Mouse (Mus musculus) mature B cell (primary cell): ENCODE measurements around the gene Comt.

ENCODE experiments used
- in situ Hi-C: fragments of 300-500 bp; cut with MboI; formaldehyde crosslinking; loops from 2 replicates; pipeline ENCODE4 v1.14.3; 2019

The Comt gene

GRCm38 (mm10) chr16:18433341-18433920 is 6.8 kb upstream of the Comt start:
- in situ Hi-C loops = no loop called here

DNA sequence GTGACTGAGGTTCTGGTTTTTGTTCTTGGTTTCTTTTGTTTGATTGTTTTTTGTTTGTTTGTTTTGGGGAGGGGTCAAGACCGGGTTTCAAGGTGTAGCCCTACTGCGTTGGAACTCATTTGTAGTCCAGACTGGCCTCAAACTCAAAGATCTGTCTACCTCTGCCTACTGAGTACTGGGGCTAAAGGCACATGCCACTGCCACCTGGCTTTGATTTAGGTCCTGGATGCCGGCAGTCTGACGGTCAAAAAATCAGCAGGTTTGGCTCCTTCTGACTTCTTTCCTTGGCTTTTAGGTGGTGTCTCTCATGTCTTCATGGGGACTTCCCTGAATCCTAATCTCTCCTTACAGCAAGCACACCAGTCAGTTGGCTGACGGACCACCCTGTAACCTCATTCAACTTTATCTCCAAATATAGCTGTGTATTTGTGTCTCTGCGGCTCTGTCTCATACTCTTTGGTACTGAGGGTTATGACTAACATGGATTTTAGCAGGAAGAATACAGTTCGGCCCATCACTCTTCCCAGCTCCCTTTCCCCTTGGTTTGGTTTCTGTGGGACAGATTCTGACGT is 4.1 kb upstream of the Comt start:
- in situ Hi-C loops = no loop called here

- in situ Hi-C loops = no loop called here
Observed at GRCm38 (mm10) chr16:18429641-18430040, 3.0 kb upstream of the Comt start.

- in situ Hi-C loops = no loop called here
Observed at GRCm38 (mm10) chr16:18428516-18429042, 1.9 kb upstream of the Comt start.

DNA sequence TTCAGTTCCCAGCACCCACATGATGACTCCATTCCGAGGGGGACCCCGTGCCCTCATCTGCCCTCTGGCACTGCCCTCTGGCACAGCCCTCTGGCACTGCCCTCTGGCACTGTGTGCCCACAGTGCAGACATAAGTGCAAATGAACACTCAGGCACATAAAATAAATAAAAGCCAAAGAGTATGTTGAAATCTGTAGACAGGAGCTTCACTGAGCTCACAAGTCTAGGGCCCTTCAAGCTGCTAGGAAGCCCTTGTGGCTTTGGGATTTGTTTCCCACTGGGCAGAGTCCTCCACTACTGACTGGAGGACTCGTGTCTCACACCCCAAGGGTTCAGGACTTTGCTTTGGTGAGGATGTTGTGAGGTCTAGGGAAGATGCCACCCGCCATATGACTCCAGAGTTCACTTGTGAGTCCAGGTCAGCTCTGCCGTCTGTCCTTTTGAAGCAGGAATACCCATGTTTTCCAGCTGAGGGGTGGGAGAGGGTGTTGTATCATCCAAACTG is 1.4 kb upstream of the Comt start:
- in situ Hi-C loops = no loop called here

DNA sequence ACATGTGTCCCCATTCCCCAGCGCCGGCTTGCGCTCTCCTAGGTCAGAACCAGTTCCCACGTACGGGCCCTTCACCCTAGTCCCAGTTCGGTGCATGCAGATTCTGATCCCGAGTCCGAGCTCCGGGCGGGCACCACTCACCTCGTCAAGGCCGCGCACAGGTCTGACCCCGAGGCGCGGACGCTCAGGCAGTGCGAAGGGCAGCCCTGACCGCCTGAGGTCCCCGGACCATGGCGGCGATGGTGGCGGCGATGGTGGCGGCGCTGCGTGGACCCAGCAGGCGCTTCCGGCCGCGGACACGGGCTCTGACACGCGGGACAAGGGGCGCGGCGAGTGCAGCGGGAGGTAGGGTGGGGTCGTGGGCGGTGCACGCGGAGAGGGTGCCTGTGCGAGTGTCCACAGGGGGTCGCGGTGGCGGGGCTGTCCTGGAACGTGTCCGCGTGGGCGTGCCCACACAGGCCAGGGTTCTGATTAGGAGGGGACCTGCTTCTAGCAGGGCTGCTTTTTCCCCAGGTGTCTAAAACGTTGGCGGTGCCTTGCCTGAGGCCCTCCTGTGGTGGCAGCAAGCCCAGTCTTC is 349 bp downstream of the Comt start, which contains the start of gene Txnrd2:
TSS of gene Txnrd2 (plus strand) at position 170 of the 577 bp plus-strand sequence.
- in situ Hi-C loops = no loop called here

DNA sequence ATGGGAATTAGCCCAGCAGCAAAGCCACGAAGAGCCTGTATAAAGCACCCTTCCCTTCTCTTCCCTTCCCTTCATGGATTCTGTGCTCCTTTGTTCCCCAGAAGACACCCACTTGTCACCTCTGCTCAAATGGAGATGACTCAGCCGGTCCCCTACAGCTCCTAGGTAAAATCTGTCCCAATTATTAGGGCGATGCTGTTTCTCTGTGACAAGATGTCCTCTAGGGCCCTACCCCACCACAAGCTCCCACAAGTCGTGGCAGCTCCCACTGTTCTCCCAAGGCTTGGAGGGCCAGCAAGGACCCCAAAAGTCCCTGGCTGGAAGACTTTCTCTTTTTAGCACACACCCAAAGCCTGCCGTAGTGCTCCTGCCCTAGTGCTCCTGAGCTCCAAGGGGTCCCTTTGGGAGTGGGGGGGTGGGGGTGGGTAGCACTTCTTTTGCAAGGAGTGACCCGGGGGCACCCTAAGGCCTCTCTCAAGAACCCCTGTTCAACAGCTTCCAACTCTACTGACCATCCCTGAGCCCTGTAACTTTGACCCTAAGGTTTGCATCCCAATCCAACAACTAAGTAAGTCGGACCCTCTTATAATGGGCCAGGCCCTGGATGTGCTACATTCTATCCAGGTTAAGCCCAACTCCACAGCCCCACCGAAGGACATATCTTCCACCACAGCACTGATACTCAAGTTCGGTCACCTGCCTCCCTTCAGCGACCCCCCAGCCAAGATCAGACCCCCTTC is 1.0 kb downstream of the Comt start:
- in situ Hi-C loops = no loop called here

GRCm38 (mm10) chr16:18424364-18425045 is 2.1 kb downstream of the Comt start:
- in situ Hi-C loops = no loop called here

- in situ Hi-C loops = no loop called here
Observed at GRCm38 (mm10) chr16:18423915-18424265, 2.8 kb downstream of the Comt start.

- in situ Hi-C loops = no loop called here
Observed at GRCm38 (mm10) chr16:18423203-18423914, 3.3 kb downstream of the Comt start.

DNA sequence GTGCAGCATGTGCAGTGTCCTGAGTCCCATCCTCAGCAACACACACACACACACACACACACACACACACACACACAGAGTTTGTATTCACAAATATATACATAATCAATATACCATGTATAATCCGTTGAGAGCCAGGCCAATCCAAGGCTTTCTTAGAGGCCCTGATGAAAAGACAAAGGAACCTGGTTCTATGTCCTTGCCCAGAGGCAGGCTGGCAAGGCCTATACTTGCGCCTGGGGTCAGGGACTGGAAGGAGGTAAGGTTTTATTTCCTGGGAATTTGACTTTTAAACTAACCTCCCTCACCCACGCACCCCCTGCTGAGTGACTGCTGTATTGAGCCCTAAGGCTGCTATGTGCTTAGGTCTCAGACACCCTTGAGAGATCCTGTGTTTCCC is 6.1 kb downstream of the Comt start:
- in situ Hi-C loops = no loop called here

DNA sequence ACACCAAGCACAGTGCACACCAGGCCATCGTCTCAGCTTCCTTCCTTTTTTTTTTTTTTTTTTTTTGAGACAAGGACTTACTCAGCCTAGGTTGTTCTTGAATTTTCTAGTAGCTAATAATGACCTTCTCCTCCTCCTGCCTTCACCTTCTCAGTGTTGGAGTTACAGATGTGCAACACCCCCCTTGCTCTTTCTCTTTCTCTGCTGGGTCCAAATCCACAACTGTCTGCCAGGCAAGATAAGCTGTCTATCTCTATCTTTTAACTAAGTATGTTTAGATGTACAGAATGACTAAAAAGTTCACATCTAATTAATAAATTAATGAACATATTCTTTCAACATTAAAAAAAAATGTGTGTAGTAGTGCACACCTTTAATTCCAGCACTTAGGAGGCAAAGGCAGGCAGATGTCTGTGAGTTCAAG is 7.0 kb downstream of the Comt start:
- in situ Hi-C loops = no loop called here

DNA sequence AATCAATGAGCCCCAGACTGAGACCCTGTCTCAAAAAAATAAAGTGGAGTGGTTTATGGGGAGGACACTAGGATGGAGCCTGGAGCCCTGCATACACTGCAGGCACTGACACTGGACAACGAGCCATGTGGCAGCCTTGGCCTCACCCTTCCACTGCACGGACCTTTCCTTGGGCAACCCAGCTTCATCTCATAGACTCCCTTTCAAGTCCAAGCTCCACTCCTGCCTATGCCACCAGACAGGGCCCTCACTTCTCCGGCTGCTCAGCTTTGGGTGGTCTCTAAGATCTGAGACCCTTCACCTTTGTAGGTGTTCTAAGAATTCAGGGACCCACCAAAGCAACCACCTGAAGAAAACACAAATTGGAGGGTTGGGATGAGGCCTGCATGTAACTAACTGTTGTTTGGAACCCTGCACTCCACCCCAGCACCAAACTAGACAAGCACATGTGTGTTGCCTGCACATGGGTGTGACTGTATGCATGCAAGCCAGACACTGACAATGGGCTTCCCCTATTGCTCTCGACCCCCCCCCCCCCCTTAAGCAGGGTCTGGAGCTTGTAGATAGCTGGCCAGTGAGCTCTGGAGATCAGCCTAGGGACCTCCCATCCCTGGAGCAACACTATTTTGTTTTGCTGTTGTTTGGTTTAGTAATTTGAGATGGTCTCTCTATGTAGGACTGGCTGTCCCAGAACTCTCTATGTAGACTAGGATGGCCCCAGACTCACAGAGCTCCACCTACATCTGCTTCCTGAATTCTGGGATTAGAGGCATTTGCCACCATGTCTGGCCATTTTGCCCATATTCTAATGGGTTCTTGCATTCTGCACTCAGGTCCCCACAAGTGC is 7.7 kb downstream of the Comt start:
- in situ Hi-C loops = no loop called here

- in situ Hi-C loops = no loop called here
Observed at GRCm38 (mm10) chr16:18417491-18417890, 9.2 kb downstream of the Comt start.

DNA sequence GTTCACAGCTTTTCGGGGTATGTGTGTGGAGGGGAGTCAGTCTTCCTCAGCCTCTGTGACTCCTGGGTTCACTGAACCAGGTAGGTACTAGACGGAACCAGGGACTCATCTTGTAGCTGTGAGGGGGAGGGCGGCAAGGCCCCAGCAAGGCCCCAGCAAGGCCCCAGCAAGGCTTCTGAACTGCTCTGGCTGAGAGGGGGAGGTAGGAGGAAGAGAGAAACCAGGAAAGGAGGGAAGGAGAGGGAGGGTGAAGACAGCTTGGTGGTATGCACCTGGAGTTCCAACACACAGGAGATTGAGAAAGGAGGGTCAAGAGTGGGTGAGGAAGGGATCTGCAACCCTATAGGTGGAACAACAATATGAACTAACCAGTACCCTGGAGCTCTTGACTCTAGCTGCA is 9.8 kb downstream of the Comt start:
- in situ Hi-C loops = no loop called here

DNA sequence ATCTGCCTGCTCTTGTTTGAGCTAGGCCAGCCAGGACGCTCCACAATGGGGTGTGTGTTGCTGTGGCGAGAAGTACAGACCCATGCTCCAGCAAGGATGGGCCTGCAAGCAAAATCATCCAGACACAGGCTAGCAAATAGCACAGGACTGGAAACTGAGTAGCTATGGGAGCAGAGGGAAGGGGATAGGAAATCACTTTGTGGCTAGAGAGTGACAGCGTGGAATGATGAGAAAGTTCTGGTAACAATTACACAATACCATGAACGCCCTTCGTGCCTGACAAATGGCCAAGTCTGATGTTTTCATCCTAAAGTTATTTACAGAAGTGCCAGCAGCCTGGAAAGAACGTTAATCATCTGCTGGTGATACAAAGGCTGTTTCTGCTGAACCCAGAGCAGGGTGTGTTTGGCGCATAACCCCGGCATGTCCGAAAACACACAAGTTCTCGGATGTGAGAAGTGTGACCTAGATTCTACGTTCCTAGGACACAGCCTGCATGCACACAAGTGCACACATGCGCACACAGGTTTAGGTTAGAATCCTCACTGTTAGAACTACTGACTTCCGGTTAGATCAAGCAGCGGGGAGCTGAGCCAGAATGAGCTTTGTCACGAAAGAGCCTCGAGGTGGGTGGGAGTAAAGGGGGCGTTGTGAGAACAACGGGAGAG is 10.4 kb downstream of the Comt start:
- in situ Hi-C loops = no loop called here

GRCm38 (mm10) chr16:18413032-18413816 is 13.4 kb downstream of the Comt start:
- in situ Hi-C loops = no loop called here

DNA sequence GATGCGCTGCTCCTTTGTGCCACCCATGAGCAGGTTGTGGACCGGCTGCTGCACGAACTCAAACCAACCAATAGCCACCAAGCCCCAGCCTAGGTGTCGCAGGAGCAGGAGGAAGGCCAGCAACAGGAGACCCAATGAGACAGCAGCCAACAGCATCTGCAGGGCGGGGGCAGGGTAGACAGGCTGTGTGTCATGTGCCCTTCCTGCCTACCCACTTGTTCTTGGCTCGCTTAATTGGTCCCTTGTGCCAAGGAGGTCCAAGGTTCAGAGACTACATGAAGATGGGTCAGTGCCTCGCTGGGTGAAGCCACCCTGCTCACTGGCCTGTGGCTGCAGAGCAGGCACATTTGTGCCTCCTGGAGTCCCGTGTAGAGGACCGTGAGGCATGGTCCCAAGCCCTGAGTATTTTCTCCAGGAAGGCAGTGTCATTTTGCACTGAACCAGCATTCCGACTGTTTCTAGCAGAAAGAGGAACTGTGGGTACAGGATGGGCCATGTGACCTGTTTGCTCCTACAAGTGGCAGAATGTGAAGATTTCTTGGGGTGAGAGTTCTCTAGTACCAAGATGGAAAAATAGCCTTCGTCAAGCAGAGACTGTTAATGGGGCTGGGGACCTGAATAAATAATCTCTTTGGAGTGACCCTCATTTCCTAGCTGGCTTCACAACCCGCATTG is 14.7 kb downstream of the Comt start:
- in situ Hi-C loops = no loop called here
